Mouse (Mus musculus) MEL (cell line): ENCODE measurements around the gene Fkbp9. TPM values are rescaled to one million over a fixed set of nuclear protein-coding genes. Genes with fewer than 3 reads are reported as not detected.

Experiments
- DNase-seq: peaks from one replicate; pipeline ENCODE4 v3.0.0; 2011; ENCODE audit warnings: low read depth, low spot score
- H3K27ac ChIP-seq: 2 replicates; pipeline ENCODE4 v1.5.1; 2012; ENCODE audit warnings: low read depth, mild to moderate bottlenecking, control low read depth, low read length, moderate library complexity; ENCODE audit not compliant: control insufficient read depth
- H3K27me3 ChIP-seq, 2 experiments: fragments of 150-350 bp in 1 of 2; sonication (generic) in 1 of 2; 2 replicates each; pipeline ENCODE4 v1.6.1; 2012; ENCODE audit warnings: low read length in 2 of 2, mild to moderate bottlenecking in 2 of 2, improper control_type of control experiment in 1 of 2, moderate library complexity in 1 of 2; ENCODE audit not compliant: insufficient read depth in 2 of 2, control insufficient read depth in 1 of 2
- H3K36me3 ChIP-seq, 2 experiments: 2 replicates each; pipeline ENCODE4 v1.6.1; 2012 to 2014; ENCODE audit warnings: low read length in 2 of 2, improper control_type of control experiment in 1 of 2, inconsistent platforms in 1 of 2, mild to moderate bottlenecking in 1 of 2; ENCODE audit not compliant: insufficient read depth in 2 of 2, control insufficient read depth in 1 of 2
- H3K4me1 ChIP-seq, 2 experiments: fragments of 150-350 bp in 1 of 2; sonication (generic) in 1 of 2; 2 replicates each; pipeline ENCODE4 v1.6.1; 2012; ENCODE audit warnings: low read length in 2 of 2, improper control_type of control experiment in 1 of 2, mild to moderate bottlenecking in 1 of 2; ENCODE audit not compliant: insufficient read depth in 2 of 2, control insufficient read depth in 1 of 2
- H3K4me3 ChIP-seq, 2 experiments: fragments of 150-350 bp in 1 of 2; sonication (generic) in 1 of 2; 2 replicates each; pipeline ENCODE4 v1.5.1; 2012; ENCODE audit warnings: low read depth in 2 of 2, low read length in 2 of 2, mild to moderate bottlenecking in 2 of 2, moderate library complexity in 2 of 2, control low read depth in 1 of 2, improper control_type of control experiment in 1 of 2; ENCODE audit not compliant: control insufficient read depth in 1 of 2, insufficient read depth in 1 of 2
- H3K79me2 ChIP-seq: 2 replicates; pipeline ENCODE4 v1.6.1; 2012; ENCODE audit warnings: mild to moderate bottlenecking, low read length, moderate library complexity; ENCODE audit not compliant: control insufficient read depth, poor library complexity, insufficient read depth
- H3K9ac ChIP-seq: 2 replicates; pipeline ENCODE4 v1.6.1; 2012; ENCODE audit warnings: low read depth, mild to moderate bottlenecking, control low read depth, low read length, moderate library complexity; ENCODE audit not compliant: control insufficient read depth, poor library complexity, severe bottlenecking
- H3K9me3 ChIP-seq: fragments of 150-350 bp; sonication (generic); replicated peaks from 2 replicates; pipeline ENCODE4 v1.6.1; 2012; ENCODE audit warnings: mild to moderate bottlenecking, low read length, improper control_type of control experiment, moderate library complexity; ENCODE audit not compliant: insufficient read depth
- E2F4 ChIP-seq: IDR thresholded peaks from 2 replicates; pipeline ENCODE4 v1.6.1; 2011; ENCODE audit warnings: low read depth, low read length, improper control_type of control experiment, borderline replicate concordance
- ELF1 ChIP-seq: IDR thresholded peaks from 2 replicates; pipeline ENCODE4 v1.6.1; 2014; ENCODE audit warnings: low read depth, mild to moderate bottlenecking, inconsistent platforms, low read length, improper control_type of control experiment, moderate library complexity
- GATA1 ChIP-seq: IDR thresholded peaks from 2 replicates; pipeline ENCODE4 v1.6.1; 2011; ENCODE audit warnings: low read depth, low read length, improper control_type of control experiment
- HCFC1 ChIP-seq: IDR thresholded peaks from 2 replicates; pipeline ENCODE4 v1.6.1; 2012; ENCODE audit warnings: low read depth, mild to moderate bottlenecking, inconsistent platforms, low read length, improper control_type of control experiment, moderate library complexity
- JUND ChIP-seq: IDR thresholded peaks from 2 replicates; pipeline ENCODE4 v1.6.1; 2011; ENCODE audit warnings: low read depth, mild to moderate bottlenecking, improper control_type of control experiment, low read length
- KAT2A ChIP-seq: conservative IDR thresholded peaks from 2 replicates; pipeline ENCODE4 v1.6.1; 2012; ENCODE audit warnings: low read depth, low read length, improper control_type of control experiment, inconsistent platforms
- MAZ ChIP-seq: IDR thresholded peaks from 2 replicates; pipeline ENCODE4 v1.6.1; 2012; ENCODE audit warnings: low read depth, mild to moderate bottlenecking, inconsistent platforms, low read length, improper control_type of control experiment
- MEF2A ChIP-seq: IDR thresholded peaks from 2 replicates; pipeline ENCODE4 v1.6.1; 2014; ENCODE audit warnings: low read depth, mild to moderate bottlenecking, inconsistent platforms, low read length, improper control_type of control experiment; ENCODE audit not compliant: poor library complexity, insufficient replicate concordance, severe bottlenecking; ENCODE audit errors: extremely low read depth
- MXI1 ChIP-seq: IDR thresholded peaks from 2 replicates; pipeline ENCODE4 v1.6.1; 2011; ENCODE audit warnings: mild to moderate bottlenecking, low read depth, low read length, improper control_type of control experiment
- MYC ChIP-seq: IDR thresholded peaks from 2 replicates; pipeline ENCODE4 v1.6.1; 2011; ENCODE audit warnings: low read depth, mild to moderate bottlenecking, low read length, improper control_type of control experiment, moderate library complexity
- NELFE ChIP-seq: IDR thresholded peaks from 2 replicates; pipeline ENCODE4 v1.6.1; 2011; ENCODE audit warnings: low read depth, low read length, improper control_type of control experiment
- NRF1 ChIP-seq: IDR thresholded peaks from 2 replicates; pipeline ENCODE4 v1.6.1; 2014; ENCODE audit warnings: low read depth, mild to moderate bottlenecking, inconsistent platforms, low read length, improper control_type of control experiment, moderate library complexity; ENCODE audit not compliant: poor library complexity, insufficient read depth, severe bottlenecking
- POLR2A ChIP-seq, 2 experiments: IDR thresholded peaks; 2 replicates each; pipeline ENCODE4 v1.6.1; 2011 to 2012; ENCODE audit warnings: low read length in 2 of 2, mild to moderate bottlenecking in 2 of 2, control low read depth in 1 of 2, improper control_type of control experiment in 1 of 2, low read depth in 1 of 2, moderate library complexity in 1 of 2; ENCODE audit not compliant: control insufficient read depth in 1 of 2, insufficient read depth in 1 of 2, poor library complexity in 1 of 2
- POLR2AphosphoS2 ChIP-seq: IDR thresholded peaks from 2 replicates; pipeline ENCODE4 v1.6.1; 2011; ENCODE audit warnings: low read length, improper control_type of control experiment
- RAD21 ChIP-seq: IDR thresholded peaks from 2 replicates; pipeline ENCODE4 v1.6.1; 2011; ENCODE audit warnings: mild to moderate bottlenecking, low read depth, low read length, improper control_type of control experiment
- RCOR1 ChIP-seq: IDR thresholded peaks from 2 replicates; pipeline ENCODE4 v1.6.1; 2012; ENCODE audit warnings: low read depth, mild to moderate bottlenecking, inconsistent platforms, low read length, improper control_type of control experiment
- SIN3A ChIP-seq: IDR thresholded peaks from 2 replicates; pipeline ENCODE4 v1.6.1; 2012; ENCODE audit warnings: low read length, improper control_type of control experiment, inconsistent platforms
- TBP ChIP-seq: IDR thresholded peaks from 2 replicates; pipeline ENCODE4 v1.8.0; 2011; ENCODE audit warnings: low read depth, low read length, improper control_type of control experiment
- TCF12 ChIP-seq: IDR thresholded peaks from 2 replicates; pipeline ENCODE4 v1.6.1; 2014; ENCODE audit warnings: low read depth, mild to moderate bottlenecking, inconsistent platforms, low read length, improper control_type of control experiment, moderate library complexity
- USF1 ChIP-seq: IDR thresholded peaks from 2 replicates; pipeline ENCODE4 v1.6.1; 2014; ENCODE audit warnings: low read depth, mild to moderate bottlenecking, inconsistent platforms, low read length, improper control_type of control experiment, moderate library complexity
- USF2 ChIP-seq, 2 experiments: IDR thresholded peaks; 2 replicates each; pipeline ENCODE4 v1.6.1; 2011 to 2012; ENCODE audit warnings: improper control_type of control experiment in 2 of 2, low read length in 2 of 2, borderline replicate concordance in 1 of 2, inconsistent platforms in 1 of 2, low read depth in 1 of 2, mild to moderate bottlenecking in 1 of 2; ENCODE audit not compliant: insufficient read depth in 1 of 2
- ZMIZ1 ChIP-seq: IDR thresholded peaks from 2 replicates; pipeline ENCODE4 v1.6.1; 2012; ENCODE audit warnings: low read depth, mild to moderate bottlenecking, inconsistent platforms, low read length, improper control_type of control experiment, moderate library complexity
- polyA plus RNA-seq, 2 experiments: library from polyadenylated mRNA; stranded (reverse) in 1 of 2; unstranded in 1 of 2; fragments of >175 nt in 1 of 2; fragments of >200 nt in 1 of 2; gene quantifications; 2 replicates each; pipeline versions ENCODE4 v1.2.1 to v1.2.4; 2012; ENCODE audit warnings: low replicate concordance in 2 of 2, low read depth in 1 of 2; ENCODE audit not compliant: insufficient read length in 2 of 2, insufficient read depth in 1 of 2, missing spikeins in 1 of 2
- total RNA-seq: library from RNA; depleted of rRNA; stranded (reverse); fragments of 300-350 nt; gene quantifications from 2 replicates; pipeline ENCODE4 v1.2.3, GENCODE M21; 2012; rRNA removed

The Fkbp9 gene
- total and polyA plus RNA-seq, 3 experiments, result 3.0 to 19.5 TPM; not detected in 1

GRCm38 (mm10) chr6:56923726-56924707, 92.2 kb downstream of the Fkbp9 start, which contains the start of the genes Nt5c3 and Vmn1r4:
Nt5c3 (minus strand) TSS chr6:56923932.
Vmn1r4 (plus strand) TSS chr6:56924015.
- peaks cover 0 to 29% of the 10 kb centered on the region in 2 experiments; a peak in 2 of 4 replicates for H3K36me3 ChIP-seq
- peak; percentile 84 for TF ChIP-seq NRF1
- TF ChIP-seq USF2 (IDR thresholded peaks at IDR 0.05; ENCODE audit: borderline replicate concordance in 1 of 2, insufficient read depth in 1 of 2, low read depth in 1 of 2, low read length in 2 of 2), result no peak
- peak; percentile 53; the same call in 1 of the 2 replicates for TF ChIP-seq POLR2AphosphoS2
- peak; percentile 86 for TF ChIP-seq KAT2A
- peak; percentile 97 for TF ChIP-seq HCFC1
- TF ChIP-seq MAZ, result peak; percentile 58; the same call in 1 of the 2 replicates
- peak; percentile 73; the same call in 1 of the 2 replicates for TF ChIP-seq MXI1
- TF ChIP-seq E2F4, result peak; percentile 63; the same call in 1 of the 2 replicates
- TF ChIP-seq POLR2A (IDR thresholded peaks at IDR 0.05; ENCODE audit: control insufficient read depth in 1 of 2, insufficient read depth in 1 of 2, low read depth in 1 of 2, low read length in 2 of 2, poor library complexity in 1 of 2), result peak; percentile 53 to 80
- peak; percentile 74 for TF ChIP-seq TBP
- peak; percentile 73 for TF ChIP-seq NELFE
- peak; percentile 85 for TF ChIP-seq SIN3A
- no peak for TF ChIP-seq GATA1
- no peak for TF ChIP-seq RCOR1
- peak; percentile 91 for TF ChIP-seq ELF1
- no peak for TF ChIP-seq RAD21
- TF ChIP-seq MEF2A, result no peak
- no peak for TF ChIP-seq JUND
- 0 out of 2 replicates have a peak, but pooled peaks have one; percentile 7 for TF ChIP-seq MYC
- 0 out of 2 replicates have a peak, but pooled peaks have one; percentile 18 for TF ChIP-seq USF1
- 0 out of 2 replicates have a peak, but pooled peaks have one; percentile 18 for TF ChIP-seq TCF12
- 0 out of 2 replicates have a peak, but pooled peaks have one; percentile 38 for TF ChIP-seq ZMIZ1
- H3K79me2 ChIP-seq, result peaks cover 29% of the 10 kb centered on the region
- peak within 1 kb of the TSS; percentile 76 for H3K9ac ChIP-seq
- H3K9me3 ChIP-seq, result no peaks in the 10 kb centered on the region
- peak within 1 kb of the TSS; percentile 85 for H3K27ac ChIP-seq
- H3K4me3 ChIP-seq, result peak within 1 kb of the TSS; percentile 78 to 95
- H3K4me1 ChIP-seq, result peaks cover 16 to 20% of the 10 kb centered on the region in 2 experiments
- no peaks in the 10 kb centered on the region for H3K27me3 ChIP-seq
- peak; percentile 96 for DNase-seq

Other genes with a start within 250 kb of the Fkbp9 start
- gene Lsm5, start 127.3 kb upstream of the Fkbp9 start, total RNA-seq, result 109 and 132 TPM in 2 replicates
- 10 to 100 TPM in 1 of 2 experiments, not detected in 1; 36.1 TPM for gene Lsm5, start 127.3 kb upstream of the Fkbp9 start, polyA plus RNA-seq
- 7.7 and 9.6 TPM in 2 replicates for gene Avl9, start 117.2 kb upstream of the Fkbp9 start, total RNA-seq
- gene Avl9, start 117.2 kb upstream of the Fkbp9 start, polyA plus RNA-seq, result 1 to 10 TPM in 1 of 2 experiments, not detected in 1; 7.9 TPM
- 26.0 and 28.2 TPM in 2 replicates for gene Kbtbd2, start 34.2 kb upstream of the Fkbp9 start, total RNA-seq
- gene Kbtbd2, start 34.2 kb upstream of the Fkbp9 start, polyA plus RNA-seq, result 10 to 100 TPM; 13.2 to 50.7 TPM
- 59.2 and 65.0 TPM in 2 replicates for gene Nt5c3, start 91.9 kb downstream of the Fkbp9 start, total RNA-seq
- gene Nt5c3, start 91.9 kb downstream of the Fkbp9 start, polyA plus RNA-seq, result 10 to 100 TPM in 1 of 2 experiments, not detected in 1; 71.1 TPM
- gene Vmn1r4, start 92.0 kb downstream of the Fkbp9 start, total RNA-seq, result 0.26 and 0.27 TPM in 2 replicates
- under 1 TPM in 1 of 2 experiments, not detected in 1; 0.21 TPM for gene Vmn1r4, start 92.0 kb downstream of the Fkbp9 start, polyA plus RNA-seq
- not detected in 2 replicates for gene Vmn1r5, start 138.2 kb downstream of the Fkbp9 start, total RNA-seq
- not detected for gene Vmn1r5, start 138.2 kb downstream of the Fkbp9 start, polyA plus RNA-seq
- gene Vmn1r6, start 165.2 kb downstream of the Fkbp9 start, total RNA-seq, result not detected in 2 replicates
- gene Vmn1r6, start 165.2 kb downstream of the Fkbp9 start, polyA plus RNA-seq, result under 1 TPM in 1 of 2 experiments, not detected in 1; 0.01 TPM
- gene Vmn1r7, start 193.3 kb downstream of the Fkbp9 start, total RNA-seq, result not detected in 2 replicates
- not detected for gene Vmn1r7, start 193.3 kb downstream of the Fkbp9 start, polyA plus RNA-seq
- not detected in 2 replicates for gene Vmn1r8, start 200.2 kb downstream of the Fkbp9 start, total RNA-seq
- gene Vmn1r8, start 200.2 kb downstream of the Fkbp9 start, polyA plus RNA-seq, result not detected
- not detected in 2 replicates for gene Vmn1r9, start 234.7 kb downstream of the Fkbp9 start, total RNA-seq
- gene Vmn1r9, start 234.7 kb downstream of the Fkbp9 start, polyA plus RNA-seq, result not detected